Mouse (Mus musculus) G1E (cell line): ENCODE data around the gene Zbtb46.

Experiments used
- CTCF ChIP-seq: IDR thresholded peaks from 2 replicates; pipeline ENCODE4 v1.5.1; 2012; ENCODE audit warnings: low read depth, low read length, inconsistent platforms, mixed read lengths
- GATA1 ChIP-seq: IDR thresholded peaks from 2 replicates; pipeline ENCODE4 v1.6.1; 2012; ENCODE audit warnings: borderline replicate concordance, low read length, inconsistent platforms, mixed read lengths
- GATA2 ChIP-seq: IDR thresholded peaks from 2 replicates; pipeline ENCODE4 v1.6.1; 2012; ENCODE audit warnings: low read depth, low read length, inconsistent platforms, borderline replicate concordance
- POLR2AphosphoS5 ChIP-seq: IDR thresholded peaks from 2 replicates; pipeline ENCODE4 v1.6.1; 2012; ENCODE audit warnings: low read depth, low read length, inconsistent platforms; ENCODE audit not compliant: insufficient replicate concordance
- TAL1 ChIP-seq: conservative IDR thresholded peaks from 2 replicates; pipeline ENCODE4 v1.6.1; 2012; ENCODE audit warnings: low read depth, low read length, inconsistent platforms, mixed read lengths

GRCm38 (mm10) chr2:181491432-181492205, 32.4 kb upstream of the Zbtb46 start:
- TF ChIP-seq GATA1 (no peak), CTCF (no peak), GATA2 (no peak), POLR2AphosphoS5 (no peak), TAL1 (no peak)
